Mouse (Mus musculus) hindbrain, embryonic 11.5 days (tissue): ENCODE measurements at regions not wholly inside any gene's neighbourhood (a gene's known extent, or its start where the extent isn't known, plus 50 kb on each side); places are given as distances from the start of the nearest gene placed in this dataset.
A peak's percentile ranks its signal among the peaks of the same experiment; 100 is the strongest.

Experiments
- ATAC-seq: fragments of 200-750 bp; cut with Nextera tagmentation; 2 replicates; pipeline ENCODE4 v1.8.0; 2017; ENCODE audit warnings: mild to moderate bottlenecking, moderate TSS enrichment, moderate library complexity; ENCODE audit not compliant: low FRiP score
- DNase-seq: peaks from one replicate; pipeline ENCODE4 v3.0.0-alpha.2; 2015; ENCODE audit warnings: low spot score
- H3K27ac ChIP-seq: fragments of 300-500 bp; sonication (generic); 2 replicates; pipeline ENCODE4 v1.5.1; 2014; ENCODE audit warnings: mild to moderate bottlenecking, low read depth, low read length
- H3K27me3 ChIP-seq: fragments of 300-500 bp; sonication (generic); 2 replicates; pipeline ENCODE4 v1.6.1; 2014; ENCODE audit warnings: mild to moderate bottlenecking, low read length, moderate library complexity, mixed read lengths; ENCODE audit not compliant: control insufficient read depth, insufficient read depth
- H3K36me3 ChIP-seq: fragments of 300-500 bp; sonication (generic); 2 replicates; pipeline ENCODE4 v1.6.1; 2014; ENCODE audit warnings: mild to moderate bottlenecking, low read length, moderate library complexity, mixed read lengths; ENCODE audit not compliant: control insufficient read depth, insufficient read depth
- H3K4me1 ChIP-seq: fragments of 300-500 bp; sonication (generic); replicated peaks from 2 replicates; pipeline ENCODE4 v1.6.1; 2014; ENCODE audit warnings: low read length, mixed read lengths; ENCODE audit not compliant: control insufficient read depth, insufficient read depth
- H3K4me2 ChIP-seq: fragments of 300-500 bp; sonication (generic); replicated peaks from 2 replicates; pipeline ENCODE4 v1.6.1; 2014; ENCODE audit warnings: mild to moderate bottlenecking, low read depth, low read length
- H3K4me3 ChIP-seq: fragments of 300-500 bp; sonication (generic); 2 replicates; pipeline ENCODE4 v1.5.1; 2014; ENCODE audit warnings: low read depth, low read length
- H3K9ac ChIP-seq: fragments of 300-500 bp; sonication (generic); 2 replicates; pipeline ENCODE4 v1.6.1; 2014; ENCODE audit warnings: low read depth, low read length
- H3K9me3 ChIP-seq: fragments of 300-500 bp; sonication (generic); 2 replicates; pipeline ENCODE4 v1.6.1; 2016; ENCODE audit warnings: low read length; ENCODE audit not compliant: control insufficient read depth
- WGBS: fragments of 180-500 bp; shearing (Covaris S2); extraction: QIAGEN DNeasy Blood & Tissue Kit; methylation state at CpG from one replicate; pipeline ENCODE4 v1.1.7; 2014; 5-methylcytosine and 5-hydroxymethylcytosine counted together

GRCm38 (mm10) chr5:43357100-43357680 is 124.2 kb downstream of the Cpeb2 start:
- no peak for DNase-seq
- no peaks in the 10 kb centered on the region for H3K4me1 ChIP-seq

DNA sequence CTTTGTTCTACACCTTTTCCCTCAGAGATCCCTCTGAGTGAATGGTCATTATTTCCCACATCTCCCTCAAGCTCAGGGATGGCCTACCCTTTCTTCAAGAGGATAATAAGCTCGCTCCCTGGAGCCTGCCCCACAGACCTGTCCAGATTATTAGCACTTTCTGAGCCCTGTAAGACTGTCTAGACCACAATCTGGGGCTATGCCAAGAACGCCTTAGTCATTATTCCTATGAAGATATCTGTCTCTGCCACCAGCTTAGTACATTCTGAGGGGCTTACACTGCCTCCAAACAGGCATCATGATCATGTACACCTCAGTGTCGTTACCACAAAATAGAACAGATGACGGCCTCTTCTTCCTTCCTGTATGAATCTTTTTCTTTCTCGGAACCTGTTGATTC is 124.9 kb downstream of the Cpeb2 start:
- H3K4me3 ChIP-seq, result no peak overlapping the region
- ATAC-seq, result no peak

More at GRCm38 (mm10) chr5:43357100-43357680, 124.2 kb downstream of the Cpeb2 start:
- Histone ChIP-seq H3K4me2 (no peak overlapping the region), H3K4me3 (no peak overlapping the region), H3K9me3 (no peaks in the 10 kb centered on the region), H3K27ac (no peak overlapping the region), H3K9ac (no peak overlapping the region), H3K27me3 (no peaks in the 10 kb centered on the region), H3K36me3 (no peaks in the 10 kb centered on the region)
- 93% methylated on average over 5 of the region's 5 CpGs for WGBS
- ATAC-seq, result no peak

GRCm38 (mm10) chr5:43358928-43359765 is 126.2 kb downstream of the Cpeb2 start:
- no peak for ATAC-seq
- Histone ChIP-seq H3K4me2 (no peak overlapping the region), H3K4me1 (no peaks in the 10 kb centered on the region), H3K27me3 (no peaks in the 10 kb centered on the region), H3K9ac (no peak overlapping the region), H3K9me3 (no peaks in the 10 kb centered on the region), H3K27ac (no peak overlapping the region), H3K4me3 (no peak overlapping the region), H3K36me3 (no peaks in the 10 kb centered on the region)
- 82% methylated on average over 7 of the region's 7 CpGs for WGBS
- DNase-seq, result no peak

More for the DNA sequence above, 124.9 kb downstream of the Cpeb2 start:
- H3K36me3 ChIP-seq, result no peaks in the 10 kb centered on the region
- no peak overlapping the region for H3K9ac ChIP-seq
- no peaks in the 10 kb centered on the region for H3K4me1 ChIP-seq
- H3K27me3 ChIP-seq, result no peaks in the 10 kb centered on the region
- H3K4me2 ChIP-seq, result no peak overlapping the region
- no peak for DNase-seq
- no peak overlapping the region for H3K27ac ChIP-seq
- no peaks in the 10 kb centered on the region for H3K9me3 ChIP-seq
- WGBS, result 94% methylated on average over 5 of the region's 5 CpGs

DNA sequence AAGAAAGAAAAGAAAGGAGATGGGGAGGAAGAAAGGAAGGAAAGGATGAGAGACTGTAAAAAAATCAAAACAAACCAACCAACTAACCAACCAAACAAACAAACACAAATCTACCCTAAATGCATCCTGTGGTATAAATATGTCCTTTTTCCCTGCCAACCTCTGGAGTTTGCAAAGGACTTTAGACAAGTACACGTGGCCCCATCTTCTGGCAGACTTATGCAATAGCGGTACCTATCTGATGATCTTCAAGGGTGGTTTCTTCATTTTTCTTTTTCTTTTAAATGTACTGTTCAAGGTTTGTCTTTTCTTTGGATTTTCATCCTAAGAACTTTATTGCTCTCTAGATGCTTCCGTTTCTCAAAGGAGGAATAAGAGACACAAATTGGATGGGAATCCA is 127.3 kb downstream of the Cpeb2 start:
- H3K4me3 ChIP-seq, result no peak overlapping the region
- H3K9ac ChIP-seq, result no peak overlapping the region
- no peak overlapping the region for H3K27ac ChIP-seq
- no peaks in the 10 kb centered on the region for H3K4me1 ChIP-seq
- DNase-seq (peak; percentile 37), ATAC-seq (no peak)
- no peaks in the 10 kb centered on the region for H3K27me3 ChIP-seq
- no peak overlapping the region for H3K4me2 ChIP-seq
- WGBS, result 53% methylated on average over 3 of the region's 3 CpGs
- H3K36me3 ChIP-seq, result no peaks in the 10 kb centered on the region
- H3K9me3 ChIP-seq, result no peaks in the 10 kb centered on the region

DNA sequence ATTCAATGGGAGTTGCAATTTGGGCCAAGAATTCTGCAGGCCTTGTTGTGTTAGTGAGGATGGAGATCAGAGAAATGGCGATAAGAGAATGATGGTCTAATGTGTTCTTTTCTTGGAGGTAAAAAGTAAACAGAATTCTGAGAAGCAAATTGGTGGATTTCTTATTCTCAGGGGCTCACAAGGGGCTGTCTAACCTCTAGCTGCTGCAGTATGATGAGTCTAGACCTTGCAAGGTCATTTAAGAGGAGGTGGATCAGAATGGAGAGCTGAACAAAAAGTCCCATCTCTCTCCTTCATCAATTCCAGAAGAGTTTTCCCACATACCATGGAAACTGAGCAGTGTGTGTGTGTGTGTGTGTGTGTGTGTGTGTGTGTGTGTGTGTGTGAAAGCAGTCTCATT is 128.1 kb downstream of the Cpeb2 start:
- no peak overlapping the region for H3K4me3 ChIP-seq
- 93% methylated on average over 1 of the region's 1 CpGs for whole genome bisulfite sequencing

DNA sequence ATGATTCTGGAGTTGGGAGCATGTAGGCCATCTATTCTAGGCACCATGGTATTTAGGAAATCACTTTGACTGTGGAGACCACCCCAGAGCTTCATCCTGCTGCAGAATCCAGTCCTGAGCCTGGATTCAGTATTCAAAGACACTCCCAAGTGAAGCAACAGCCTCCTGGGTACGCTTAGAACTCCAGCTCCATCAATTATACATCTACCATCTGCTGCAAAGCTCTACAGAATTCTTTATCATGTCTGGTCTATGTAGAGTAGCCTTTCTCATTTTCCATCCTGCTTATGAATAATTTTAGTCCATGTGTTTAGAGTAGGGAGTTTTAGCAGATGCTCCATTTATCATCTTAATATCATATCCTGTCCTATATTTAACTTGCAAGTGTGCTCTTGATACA is 139.4 kb downstream of the Cpeb2 start:
- 92% methylated on average over 1 of the region's 1 CpGs for WGBS
- DNase-seq, result no peak
- Histone ChIP-seq H3K27me3 (no peaks in the 10 kb centered on the region), H3K9me3 (no peaks in the 10 kb centered on the region), H3K9ac (no peak overlapping the region), H3K4me2 (no peak overlapping the region), H3K4me3 (no peak overlapping the region), H3K27ac (no peak overlapping the region), H3K4me1 (no peaks in the 10 kb centered on the region), H3K36me3 (no peaks in the 10 kb centered on the region)
- no peak for ATAC-seq

More for the DNA sequence above, 128.1 kb downstream of the Cpeb2 start:
- H3K9ac ChIP-seq, result no peak overlapping the region
- no peak for DNase-seq
- H3K27me3 ChIP-seq, result no peaks in the 10 kb centered on the region
- H3K36me3 ChIP-seq, result no peaks in the 10 kb centered on the region
- H3K9me3 ChIP-seq, result no peaks in the 10 kb centered on the region
- no peak overlapping the region for H3K4me2 ChIP-seq
- H3K4me1 ChIP-seq, result no peaks in the 10 kb centered on the region
- ATAC-seq, result no peak
- H3K27ac ChIP-seq, result no peak overlapping the region

DNA sequence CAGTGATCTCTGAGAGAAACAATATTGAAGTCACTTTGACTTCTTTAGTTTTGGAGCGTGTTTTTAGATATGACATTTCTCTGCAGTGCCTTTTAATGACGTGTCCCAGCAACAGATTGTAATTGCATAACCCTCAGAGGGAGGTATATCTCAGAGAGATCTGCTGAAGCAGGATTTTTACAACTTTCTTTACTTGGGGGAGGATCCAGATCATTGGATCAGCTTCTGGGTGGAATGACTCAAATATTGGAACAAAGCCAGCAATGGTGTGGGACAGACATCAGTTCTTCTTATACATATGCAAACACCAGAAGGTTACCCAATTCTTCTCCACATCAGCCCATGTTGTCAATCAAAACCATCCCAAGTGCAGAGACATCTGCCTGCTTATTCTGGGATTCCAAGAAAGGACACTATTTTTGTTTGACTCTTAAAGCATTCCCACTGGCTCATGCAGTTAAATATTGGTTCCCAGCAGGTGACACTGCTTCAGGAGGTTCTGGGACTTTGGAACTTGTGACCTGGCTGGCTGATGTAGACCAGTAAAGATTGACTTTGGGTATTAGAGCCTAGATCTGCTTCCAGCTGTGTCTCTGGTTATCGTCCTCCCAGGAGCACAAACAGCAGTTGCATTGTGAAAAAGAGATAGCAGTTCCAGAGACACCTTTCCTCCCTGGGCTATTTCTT is 130.5 kb upstream of the C1qtnf7 start:
- 88% methylated on average over 3 of the region's 3 CpGs for WGBS

DNA sequence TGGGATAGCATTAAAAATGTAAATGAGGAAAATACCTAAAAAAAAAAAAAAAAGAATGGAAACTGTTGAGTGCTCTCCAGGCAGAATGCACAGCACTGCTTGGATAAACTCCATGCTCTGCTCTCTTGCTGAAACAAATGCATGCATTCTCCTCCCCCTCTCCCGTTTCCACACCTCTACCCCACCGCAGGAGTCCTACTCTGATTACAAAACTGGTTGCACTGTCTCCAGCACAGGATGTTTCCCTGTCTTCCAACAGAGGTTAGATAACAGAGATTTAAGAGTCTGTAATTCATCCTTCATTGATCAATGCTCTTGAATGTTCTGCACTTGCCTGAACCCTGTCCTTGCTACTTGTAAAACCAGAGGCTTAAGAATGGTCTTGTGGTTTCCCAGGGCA is 124.3 kb upstream of the C1qtnf7 start:
- Histone ChIP-seq H3K36me3 (no peaks in the 10 kb centered on the region), H3K4me2 (no peak overlapping the region), H3K27ac (no peak overlapping the region), H3K9me3 (no peaks in the 10 kb centered on the region), H3K27me3 (no peaks in the 10 kb centered on the region), H3K4me3 (no peak overlapping the region), H3K4me1 (no peaks in the 10 kb centered on the region), H3K9ac (no peak overlapping the region)
- ATAC-seq (no peak), DNase-seq (no peak)
- 26% methylated on average over 2 of the region's 2 CpGs for WGBS

More for the DNA sequence above, 130.5 kb upstream of the C1qtnf7 start:
- Histone ChIP-seq H3K4me1 (no peaks in the 10 kb centered on the region), H3K4me3 (no peak overlapping the region), H3K27ac (no peak overlapping the region), H3K9ac (no peak overlapping the region), H3K27me3 (no peaks in the 10 kb centered on the region), H3K4me2 (no peak overlapping the region), H3K36me3 (no peaks in the 10 kb centered on the region), H3K9me3 (no peaks in the 10 kb centered on the region)
- no peak for ATAC-seq
- DNase-seq, result no peak
